Mouse (Mus musculus) lung, postnatal 0 days (tissue): Measurements from ENCODE around the gene Flcn.
A peak's percentile ranks its signal among the peaks of the same experiment; 100 is the strongest.

Experiments
- CTCF ChIP-seq: IDR thresholded peaks from 2 replicates; pipeline ENCODE4 v1.5.1; 2016; ENCODE audit warnings: antibody characterized with exemption, mild to moderate bottlenecking
- EP300 ChIP-seq: IDR thresholded peaks from 2 replicates; pipeline ENCODE4 v1.6.1; 2016; ENCODE audit warnings: antibody characterized with exemption, mild to moderate bottlenecking, control low read depth

- TF ChIP-seq CTCF (peak; percentile 76), EP300 (peak; percentile 59)
Observed at GRCm38 (mm10) chr11:59809670-59810474, at the start of gene Flcn.
